Mouse (Mus musculus): ENCODE data around the gene Tbc1d23. TPM values are rescaled to one million over a fixed set of nuclear protein-coding genes. Genes with fewer than 3 reads are reported as not detected.
A peak's percentile ranks its signal among the peaks of the same experiment; 100 is the strongest.
"Not testable (repeated sequence)": the region's sequence is repeated elsewhere in the genome, so short reads cannot be mapped to it uniquely, and the experiment has no call there.

Gene Tbc1d23
- total RNA-seq (2021) = 10 to 100 TPM; 40.1 to 40.9 TPM
- long read RNA-seq, experiment 1, transcript Tbc1d23-203 (19 exons, 3,112 nt) = major isoform, 12 of 29 reads
- long read RNA-seq, experiment 1, transcript Tbc1d23-201 (18 exons, 3,690 nt) = minor isoform, 8 of 29 reads
- long read RNA-seq, experiment 1, partial matches to known transcripts = 6 of 29 reads
- long read RNA-seq, experiment 1, other reads (novel, unspliced or antisense) = 3 of 29 reads
- long read RNA-seq, experiment 2, transcript Tbc1d23-201 (18 exons, 3,690 nt) = minor isoform, 6 of 36 reads
- long read RNA-seq, experiment 2, transcript Tbc1d23-203 (19 exons, 3,112 nt) = major isoform, 16 of 36 reads
- long read RNA-seq, experiment 2, partial matches to known transcripts = 7 of 36 reads
- long read RNA-seq, experiment 2, other reads (novel, unspliced or antisense) = 5 of 36 reads

GRCm38 (mm10) chr16:57231089-57231936, at the start of gene Tbc1d23:
Gene Tbc1d23 (minus strand): TSS chr16:57231504.
- DNase-seq (ENCODE audit: low spot score in 2 of 2) = peak; percentile 94 to 98

DNA sequence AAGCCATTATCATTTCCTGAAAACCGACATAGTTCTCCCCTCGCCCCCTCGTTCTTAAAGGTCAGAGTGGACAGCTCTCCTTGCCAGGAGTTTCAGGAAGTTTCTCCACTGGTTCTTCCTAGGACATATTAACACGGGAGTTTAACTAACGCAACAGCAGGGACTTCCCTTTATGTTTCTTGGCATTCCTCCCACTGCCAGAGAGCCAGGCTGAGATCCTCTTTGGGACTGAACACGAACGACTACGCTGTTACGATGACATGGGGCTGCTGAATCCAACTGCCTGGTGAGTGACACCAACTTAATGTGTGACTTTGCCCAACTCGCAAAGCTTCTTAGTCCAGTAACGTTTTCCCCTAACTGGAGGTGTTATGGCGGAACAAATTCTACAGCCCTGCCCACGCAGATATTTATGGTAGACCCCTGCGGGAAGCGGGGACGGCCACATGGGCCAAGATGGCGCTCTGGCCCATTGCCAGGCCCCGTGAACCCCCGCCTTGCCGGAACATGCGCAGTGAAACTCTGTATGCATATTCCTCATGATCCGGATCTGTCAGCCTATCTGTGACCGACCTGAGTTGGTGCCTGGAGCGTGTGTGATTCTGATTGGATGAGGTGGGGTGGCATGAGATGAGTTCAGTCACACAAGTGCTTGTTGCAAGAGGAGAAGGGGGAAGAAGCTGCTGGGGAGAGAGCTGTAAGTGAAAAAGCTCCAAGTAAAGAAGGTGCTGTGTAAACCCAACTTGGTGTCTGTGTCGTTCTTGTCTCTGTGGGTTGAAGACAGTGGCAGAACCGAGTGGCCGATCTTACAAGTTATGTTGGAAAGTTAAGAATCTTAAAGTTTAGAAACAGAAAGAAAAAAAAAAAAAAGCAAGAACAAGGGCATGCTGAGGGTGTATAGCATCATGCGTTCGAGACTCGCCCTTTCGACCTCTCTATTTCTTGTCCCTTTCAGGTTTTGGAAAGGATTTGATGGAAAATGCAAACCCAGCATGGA, 49.2 kb upstream of the Tbc1d23 start:
- no peak for DNase-seq (ENCODE audit: low spot score in 2 of 2)

GRCm38 (mm10) chr16:57278976-57279626, 47.8 kb upstream of the Tbc1d23 start:
- DNase-seq (ENCODE audit: low spot score in 2 of 2) = no peak

GRCm38 (mm10) chr16:57269751-57270150, 38.4 kb upstream of the Tbc1d23 start:
- no peak for DNase-seq (ENCODE audit: low spot score in 2 of 2)

DNA sequence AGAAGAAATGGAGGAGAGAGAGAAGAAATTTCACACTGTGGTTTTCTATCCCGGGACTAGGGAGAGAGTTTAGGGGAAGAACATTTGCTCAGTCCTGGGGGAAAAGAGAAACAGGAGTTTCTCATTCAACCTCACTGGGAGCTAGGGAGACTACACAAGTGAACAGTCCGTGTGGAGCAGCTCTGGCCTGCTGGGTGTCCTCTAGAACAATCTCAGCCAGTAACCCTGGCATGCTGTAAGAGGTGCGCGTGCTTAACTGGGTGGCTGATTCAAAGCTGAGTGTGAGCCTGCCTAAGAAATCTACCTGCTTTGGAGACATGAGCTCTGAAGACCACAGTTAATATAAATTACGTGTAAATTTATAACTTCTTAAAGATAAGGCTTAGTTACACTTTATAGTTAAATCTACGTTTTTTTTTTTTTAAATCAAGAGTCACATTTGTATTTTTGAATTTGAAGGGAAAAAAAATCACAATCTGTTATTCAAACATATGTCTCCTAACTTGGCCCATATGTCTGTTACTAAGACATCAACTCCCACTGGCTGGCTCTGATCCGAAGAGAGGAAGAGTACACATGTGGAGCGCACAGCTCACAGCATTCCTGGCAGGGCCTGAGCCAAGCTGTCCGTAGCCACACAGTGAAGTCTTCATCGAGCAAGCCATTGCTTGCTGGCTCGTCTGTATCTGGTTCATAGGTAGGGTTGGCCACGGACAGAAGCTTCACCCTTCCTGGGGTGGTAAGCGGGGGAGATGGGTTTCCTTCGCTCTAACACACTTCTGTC, 36.9 kb upstream of the Tbc1d23 start:
- peak; percentile 51 to 58 for DNase-seq (ENCODE audit: low spot score in 2 of 2)

GRCm38 (mm10) chr16:57267068-57267467, 35.8 kb upstream of the Tbc1d23 start:
- no peak for DNase-seq (ENCODE audit: low spot score in 2 of 2)

- no peak for DNase-seq (ENCODE audit: low spot score in 2 of 2)
Observed at GRCm38 (mm10) chr16:57260152-57260551, 28.8 kb upstream of the Tbc1d23 start.

GRCm38 (mm10) chr16:57259356-57260083, 28.2 kb upstream of the Tbc1d23 start:
- DNase-seq (ENCODE audit: low spot score in 2 of 2) = no peak

DNA sequence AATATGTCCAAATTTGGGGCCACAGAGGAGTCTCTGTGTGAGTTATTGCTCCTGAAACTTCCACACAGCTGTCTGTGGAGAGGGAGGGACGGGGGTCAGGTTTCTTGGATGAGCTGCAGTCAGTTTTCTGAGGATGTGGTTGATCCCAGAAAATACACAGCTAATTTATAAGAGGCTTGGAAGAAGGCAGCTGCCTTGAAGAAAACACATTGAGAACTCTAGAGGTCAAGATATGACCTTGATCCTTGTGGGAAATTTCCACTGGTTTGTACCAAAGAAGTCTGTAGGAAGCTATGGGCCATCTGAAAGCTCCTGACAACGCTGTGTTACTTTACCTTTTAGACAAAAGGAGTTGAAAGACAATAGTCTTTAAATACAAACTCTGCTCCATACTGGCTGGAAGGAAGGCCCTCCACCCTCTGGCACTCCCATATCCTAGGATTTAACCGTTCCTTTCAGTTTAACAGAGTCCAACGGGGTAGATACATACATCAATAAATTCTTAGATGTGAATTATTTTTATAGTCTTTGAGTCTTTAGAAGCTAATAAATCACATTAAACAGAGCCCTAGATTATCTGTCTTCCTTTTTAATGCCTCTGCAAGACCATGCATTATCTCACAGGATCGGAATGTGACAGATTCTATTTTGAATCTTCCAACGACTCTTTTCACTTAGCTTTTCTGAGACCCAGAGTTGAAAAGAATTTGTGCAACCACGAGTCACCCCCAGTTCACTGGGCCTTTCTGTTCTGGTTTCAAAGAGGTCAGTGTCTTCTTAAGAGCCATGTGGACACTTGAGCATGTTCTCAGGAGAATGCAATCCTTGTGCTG, 20.5 kb upstream of the Tbc1d23 start:
- no peak for DNase-seq (ENCODE audit: low spot score in 2 of 2)

DNA sequence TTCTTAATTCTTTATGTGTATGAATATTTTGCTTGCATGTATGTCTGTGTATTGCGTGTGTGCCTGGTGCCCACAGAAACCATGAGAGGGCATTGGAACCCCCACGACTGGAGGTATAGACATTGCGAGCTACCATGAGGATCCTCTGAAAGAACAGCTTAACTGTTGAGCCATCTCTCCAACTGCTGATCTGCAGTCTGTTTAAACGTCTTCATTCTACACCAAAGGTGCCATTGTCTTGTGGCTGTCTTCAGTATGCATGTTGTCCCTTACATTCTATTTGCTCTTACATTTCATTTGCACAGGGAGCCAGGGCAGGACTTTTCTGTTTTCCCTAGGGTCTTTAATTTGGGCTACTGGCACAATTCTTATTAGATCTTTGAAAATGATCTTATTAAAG, 19.7 kb upstream of the Tbc1d23 start:
- DNase-seq (ENCODE audit: low spot score in 2 of 2) = no peak

DNA sequence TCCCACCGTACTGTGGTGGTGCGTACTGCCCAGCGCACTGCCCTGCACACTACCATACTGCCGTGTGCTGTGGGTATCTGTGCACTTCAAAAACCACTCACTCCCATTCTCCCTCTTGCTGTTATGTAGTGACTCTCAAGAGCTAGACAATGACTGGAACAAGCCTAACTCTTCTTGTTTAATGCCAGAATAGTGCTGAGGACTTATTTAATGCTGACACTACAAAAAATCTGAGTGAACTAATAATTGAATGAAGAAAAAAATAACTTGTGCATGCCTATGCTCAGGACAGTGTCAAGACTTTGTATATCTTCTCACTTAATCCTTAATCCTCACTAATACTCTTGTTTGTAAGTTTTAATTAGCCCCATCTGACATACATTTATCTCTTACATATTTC, 16.2 kb upstream of the Tbc1d23 start:
- DNase-seq (ENCODE audit: low spot score in 2 of 2) = no peak

GRCm38 (mm10) chr16:57246596-57246995, 15.3 kb upstream of the Tbc1d23 start:
- no peak for DNase-seq (ENCODE audit: low spot score in 2 of 2)

GRCm38 (mm10) chr16:57243858-57244248, 12.5 kb upstream of the Tbc1d23 start:
- DNase-seq (ENCODE audit: low spot score in 2 of 2) = peak; percentile 67 to 83

- DNase-seq (ENCODE audit: low spot score in 2 of 2) = no peak
Observed at GRCm38 (mm10) chr16:57243205-57243857, 12.0 kb upstream of the Tbc1d23 start.

DNA sequence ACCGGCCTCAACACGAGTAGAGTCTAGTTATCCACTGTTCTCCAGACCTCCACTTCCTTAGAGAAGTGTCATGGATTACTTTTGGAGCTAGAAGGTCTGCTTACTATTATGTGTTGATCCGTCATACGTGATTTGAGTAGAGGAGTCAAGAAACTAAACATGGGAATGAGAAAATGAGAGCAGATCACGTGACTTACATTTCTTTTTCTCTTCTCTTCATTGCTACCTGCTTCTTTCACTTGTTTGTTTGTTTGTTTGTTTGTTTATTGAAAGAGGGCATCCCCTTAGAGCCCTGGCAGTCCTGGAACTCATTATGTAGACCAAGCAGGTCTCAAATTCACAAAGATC, 11.5 kb upstream of the Tbc1d23 start:
- DNase-seq (ENCODE audit: low spot score in 2 of 2) = no peak

DNA sequence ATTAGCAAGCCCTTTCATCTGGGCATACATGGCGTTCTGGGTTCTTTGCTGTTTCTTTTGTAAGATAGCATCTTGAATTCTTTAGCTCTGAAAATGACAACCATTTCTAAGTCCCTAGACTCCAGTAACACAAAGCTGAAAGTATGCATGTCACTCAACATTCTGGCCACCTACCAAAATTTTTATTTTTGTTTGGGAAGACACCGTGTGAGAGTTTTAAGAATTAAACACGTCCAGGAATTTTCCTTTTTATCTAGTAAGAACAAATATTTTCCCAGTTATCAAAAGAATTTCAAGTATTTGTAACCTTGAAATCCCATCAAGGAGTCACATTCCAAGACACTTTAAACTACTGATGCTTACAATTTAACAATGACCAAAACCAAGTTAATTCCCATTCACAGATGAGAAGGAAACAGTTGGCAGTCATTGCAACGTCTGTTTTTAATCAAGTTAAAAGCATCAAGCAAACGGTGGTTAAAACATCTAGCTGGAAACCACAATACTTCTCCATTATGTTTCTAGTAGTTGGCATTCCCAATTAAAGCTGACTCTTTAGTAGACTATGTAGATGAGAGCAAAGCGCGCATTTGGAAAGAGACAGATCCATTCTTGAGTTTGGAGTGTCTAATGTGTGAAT, 4.7 kb upstream of the Tbc1d23 start:
- DNase-seq (ENCODE audit: low spot score in 2 of 2) = no peak

- DNase-seq (ENCODE audit: low spot score in 2 of 2) = not testable (repeated sequence)
Observed at GRCm38 (mm10) chr16:57231937-57232310, 620 bp upstream of the Tbc1d23 start.

Data from layer of hippocampus, postnatal 14 days (tissue).